Mouse (Mus musculus) forebrain, embryonic 14.5 days (tissue): ENCODE results near the gene Rbm5. TPM values are rescaled to one million over a fixed set of nuclear protein-coding genes. Genes with fewer than 3 reads are reported as not detected.

Source experiments
- ATAC-seq: fragments of 200-750 bp; cut with Nextera tagmentation; 2 replicates; pipeline ENCODE4 v1.8.0; 2017; ENCODE audit warnings: mild to moderate bottlenecking, moderate library complexity
- DNase-seq: peaks from one replicate; pipeline ENCODE4 v3.0.0-alpha.2; 2015; ENCODE audit warnings: low spot score
- H3K27ac ChIP-seq: fragments of 300-500 bp; sonication (generic); 2 replicates; pipeline ENCODE4 v1.5.1; 2014; ENCODE audit warnings: low read depth, mild to moderate bottlenecking, control low read depth, low read length, moderate library complexity
- H3K27me3 ChIP-seq: fragments of 300-500 bp; sonication (generic); replicated peaks from 2 replicates; pipeline ENCODE4 v1.6.1; 2014; ENCODE audit warnings: low read length, control low read depth, mixed read lengths; ENCODE audit not compliant: control insufficient read depth, insufficient read depth
- H3K36me3 ChIP-seq: fragments of 300-500 bp; sonication (generic); 2 replicates; pipeline ENCODE4 v1.6.1; 2014; ENCODE audit warnings: low read length, control low read depth; ENCODE audit not compliant: control insufficient read depth, insufficient read depth
- H3K4me1 ChIP-seq: fragments of 300-500 bp; sonication (generic); 2 replicates; pipeline ENCODE4 v1.6.1; 2014; ENCODE audit warnings: antibody characterized with exemption, low read length, control low read depth; ENCODE audit not compliant: control insufficient read depth, insufficient read depth
- H3K4me2 ChIP-seq: fragments of 300-500 bp; sonication (generic); 2 replicates; pipeline ENCODE4 v1.6.1; 2014; ENCODE audit warnings: mild to moderate bottlenecking, control low read depth, low read length
- H3K4me3 ChIP-seq: fragments of 300-500 bp; sonication (generic); 2 replicates; pipeline ENCODE4 v1.5.1; 2014; ENCODE audit warnings: low read depth, low read length, control low read depth
- H3K9ac ChIP-seq: fragments of 300-500 bp; sonication (generic); 2 replicates; pipeline ENCODE4 v1.6.1; 2014; ENCODE audit warnings: mild to moderate bottlenecking, low read length, control low read depth, moderate library complexity
- H3K9me3 ChIP-seq: fragments of 300-500 bp; sonication (generic); replicated peaks from 2 replicates; pipeline ENCODE4 v1.6.1; 2016; ENCODE audit warnings: low read length, control low read depth, mixed read lengths; ENCODE audit not compliant: control insufficient read depth
- WGBS: fragments of 180-500 bp; shearing (Covaris S2); extraction: QIAGEN DNeasy Blood & Tissue Kit; methylation state at CpG from one replicate; pipeline ENCODE4 v1.1.7; 2014; 5-methylcytosine and 5-hydroxymethylcytosine counted together
- polyA plus RNA-seq: library from polyadenylated mRNA; unstranded; fragments of >200 nt; fragmentation: Nextera tagmentation; extraction: Ambion mirVana; gene quantifications from 2 replicates; pipeline ENCODE4 v1.2.1, GENCODE M21; 2014

Rbm5 gene
- polyA plus RNA-seq, 1 experiment from 2014 or later: 188 TPM

- H3K4me1 ChIP-seq: peaks cover 59% of the 10 kb centered on the region
- peak overlapping the region; percentile 44; the same call in 1 of the 2 replicates for H3K27ac ChIP-seq
- peak overlapping the region; percentile 13 for H3K9ac ChIP-seq
- peaks cover 14% of the 10 kb centered on the region for H3K36me3 ChIP-seq
- H3K27me3 ChIP-seq: peaks cover 1% of the 10 kb centered on the region; the same call in 1 of the 2 replicates
- H3K4me3 ChIP-seq: no peak overlapping the region
- no peaks in the 10 kb centered on the region for H3K9me3 ChIP-seq
- WGBS: 20% methylated on average over 6 of the region's 6 CpGs
- peak; percentile 62 for DNase-seq
- ATAC-seq: no peak; the same call in 1 of the 2 replicates
- H3K4me2 ChIP-seq: 0 out of 2 replicates have a peak overlapping the region, but pooled peaks have one; percentile 14
Measured at GRCm38 (mm10) chr9:107700114-107700571, 70.7 kb downstream of the Rbm5 start.

GRCm38 (mm10) chr9:107699376-107699980, 71.3 kb downstream of the Rbm5 start:
- Histone ChIP-seq H3K27ac (no peak overlapping the region; the same call in 1 of the 2 replicates), H3K9ac (peak overlapping the region; percentile 13; the same call in 1 of the 2 replicates)

GRCm38 (mm10) chr9:107698611-107699190, 72.1 kb downstream of the Rbm5 start:
- Histone ChIP-seq H3K4me3 (no peak overlapping the region), H3K4me1 (peaks cover 59% of the 10 kb centered on the region), H3K9me3 (no peaks in the 10 kb centered on the region), H3K4me2 (peak overlapping the region; percentile 37; the same call in 1 of the 2 replicates), H3K9ac (0 out of 2 replicates have a peak overlapping the region, but pooled peaks have one; percentile 21), H3K36me3 (peaks cover 3% of the 10 kb centered on the region), H3K27me3 (no peaks in the 10 kb centered on the region; the same call in 1 of the 2 replicates), H3K27ac (0 out of 2 replicates have a peak overlapping the region, but pooled peaks have one; percentile 24)
- ATAC-seq (peak; percentile 28), DNase-seq (no peak)
- 7% methylated on average over 14 of the region's 14 CpGs for WGBS

More at GRCm38 (mm10) chr9:107699376-107699980, 71.3 kb downstream of the Rbm5 start:
- 9% methylated on average over 9 of the region's 9 CpGs for WGBS
- Histone ChIP-seq H3K4me3 (no peak overlapping the region), H3K27me3 (no peaks in the 10 kb centered on the region; the same call in 1 of the 2 replicates), H3K4me1 (peaks cover 59% of the 10 kb centered on the region), H3K9me3 (no peaks in the 10 kb centered on the region), H3K4me2 (0 out of 2 replicates have a peak overlapping the region, but pooled peaks have one; percentile 14), H3K36me3 (peaks cover 10% of the 10 kb centered on the region)
- no peak for ATAC-seq
- no peak for DNase-seq

- DNase-seq (peak; percentile 86), ATAC-seq (peak; percentile 57)
- H3K4me2 ChIP-seq: peak overlapping the region; percentile 37
- WGBS: 3% methylated on average over 14 of the region's 14 CpGs
- peak overlapping the region; percentile 27; the same call in 1 of the 2 replicates for H3K27ac ChIP-seq
- H3K9me3 ChIP-seq: no peaks in the 10 kb centered on the region
- peaks cover 61% of the 10 kb centered on the region for H3K4me1 ChIP-seq
- no peaks in the 10 kb centered on the region; the same call in 1 of the 2 replicates for H3K27me3 ChIP-seq
- no peak overlapping the region for H3K4me3 ChIP-seq
- no peaks in the 10 kb centered on the region for H3K36me3 ChIP-seq
- no peak overlapping the region for H3K9ac ChIP-seq
Measured at GRCm38 (mm10) chr9:107697811-107698521, 72.8 kb downstream of the Rbm5 start.

GRCm38 (mm10) chr9:107696845-107697610, 73.8 kb downstream of the Rbm5 start:
- Histone ChIP-seq H3K27me3 (no peaks in the 10 kb centered on the region; the same call in 1 of the 2 replicates), H3K9me3 (no peaks in the 10 kb centered on the region), H3K4me2 (no peak overlapping the region), H3K27ac (0 out of 2 replicates have a peak overlapping the region, but pooled peaks have one; percentile 17), H3K36me3 (peaks cover 4% of the 10 kb centered on the region), H3K9ac (no peak overlapping the region), H3K4me3 (no peak overlapping the region), H3K4me1 (peaks cover 53% of the 10 kb centered on the region)
- WGBS: 23% methylated on average over 9 of the region's 9 CpGs
- ATAC-seq (no peak), DNase-seq (no peak)

- no peak overlapping the region for H3K9ac ChIP-seq
- no peaks in the 10 kb centered on the region; the same call in 1 of the 2 replicates for H3K27me3 ChIP-seq
- H3K27ac ChIP-seq: no peak overlapping the region
- H3K4me3 ChIP-seq: no peak overlapping the region
- DNase-seq (no peak), ATAC-seq (no peak)
- no peak overlapping the region for H3K4me2 ChIP-seq
- peaks cover 9% of the 10 kb centered on the region for H3K36me3 ChIP-seq
- H3K4me1 ChIP-seq: peaks cover 49% of the 10 kb centered on the region
- no peaks in the 10 kb centered on the region for H3K9me3 ChIP-seq
- WGBS: 49% methylated on average over 6 of the region's 6 CpGs
Measured at GRCm38 (mm10) chr9:107696106-107696479, 74.7 kb downstream of the Rbm5 start.

- no peak overlapping the region for H3K9ac ChIP-seq
Measured at GRCm38 (mm10) chr9:107695441-107696105, 75.2 kb downstream of the Rbm5 start.

GRCm38 (mm10) chr9:107694627-107695026, 76.2 kb downstream of the Rbm5 start:
- Histone ChIP-seq H3K4me2 (no peak overlapping the region), H3K4me3 (no peak overlapping the region), H3K27ac (no peak overlapping the region), H3K27me3 (no peaks in the 10 kb centered on the region; the same call in 1 of the 2 replicates), H3K4me1 (peaks cover 34% of the 10 kb centered on the region), H3K9me3 (no peaks in the 10 kb centered on the region), H3K9ac (no peak overlapping the region), H3K36me3 (peaks cover 15% of the 10 kb centered on the region)
- WGBS: 81% methylated on average over 7 of the region's 7 CpGs
- no peak for DNase-seq
- ATAC-seq: no peak

More at GRCm38 (mm10) chr9:107695441-107696105, 75.2 kb downstream of the Rbm5 start:
- 89% methylated on average over 12 of the region's 12 CpGs for WGBS
- no peak for DNase-seq
- Histone ChIP-seq H3K9me3 (no peaks in the 10 kb centered on the region), H3K4me2 (no peak overlapping the region), H3K4me3 (no peak overlapping the region), H3K27me3 (no peaks in the 10 kb centered on the region; the same call in 1 of the 2 replicates), H3K36me3 (peaks cover 9% of the 10 kb centered on the region), H3K27ac (no peak overlapping the region), H3K4me1 (peaks cover 43% of the 10 kb centered on the region)
- no peak for ATAC-seq
